Mouse (Mus musculus): Measurements from ENCODE around the gene Lrba. TPM values are rescaled to one million over a fixed set of nuclear protein-coding genes. Genes with fewer than 3 reads are reported as not detected.

Gene Lrba
- polyA plus RNA-seq, 1 experiment = 16.8 TPM

Other genes starting within 250 kb of the Lrba start
- gene Prss48, start 222.2 kb upstream of the Lrba start, polyA plus RNA-seq (2012; ENCODE audit: insufficient read depth, insufficient read length, missing spikeins) = not detected in 2 replicates
- gene Rps3a1, start 82.0 kb upstream of the Lrba start, polyA plus RNA-seq (2012; ENCODE audit: insufficient read depth, insufficient read length, missing spikeins) = 563 and 700 TPM in 2 replicates